Mouse (Mus musculus) neural tube, embryonic 13.5 days (tissue): ENCODE measurements at regions not wholly inside any gene's neighbourhood (a gene's known extent, or its start where the extent isn't known, plus 50 kb on each side); places are given as distances from the start of the nearest gene placed in this dataset.
"Not testable (repeated sequence)": the region's sequence is repeated elsewhere in the genome, so short reads cannot be mapped to it uniquely, and the experiment has no call there.

Experiments
- ATAC-seq: fragments of 200-750 bp; cut with Nextera tagmentation; 2 replicates; pipeline ENCODE4 v1.8.0; 2017; ENCODE audit warnings: low read depth, mild to moderate bottlenecking, moderate TSS enrichment, moderate library complexity
- H3K27ac ChIP-seq: fragments of 300-500 bp; sonication (generic); replicated peaks from 2 replicates; pipeline ENCODE4 v1.5.1; 2015; ENCODE audit warnings: moderate library complexity, mild to moderate bottlenecking, inconsistent platforms
- H3K27me3 ChIP-seq: fragments of 300-500 bp; sonication (generic); 2 replicates; pipeline ENCODE4 v1.6.1; 2015; ENCODE audit warnings: mild to moderate bottlenecking, inconsistent platforms
- H3K36me3 ChIP-seq: fragments of 300-500 bp; sonication (generic); 2 replicates; pipeline ENCODE4 v1.6.1; 2015; ENCODE audit warnings: mild to moderate bottlenecking, inconsistent platforms
- H3K4me1 ChIP-seq: fragments of 300-500 bp; sonication (generic); replicated peaks from 2 replicates; pipeline ENCODE4 v1.6.1; 2015; ENCODE audit warnings: inconsistent platforms
- H3K4me2 ChIP-seq: fragments of 300-500 bp; sonication (generic); 2 replicates; pipeline ENCODE4 v1.6.1; 2015; ENCODE audit warnings: inconsistent platforms, mild to moderate bottlenecking, moderate library complexity
- H3K4me3 ChIP-seq: fragments of 300-500 bp; sonication (generic); 2 replicates; pipeline ENCODE4 v1.5.1; 2015; ENCODE audit warnings: mild to moderate bottlenecking, inconsistent platforms
- H3K9ac ChIP-seq: fragments of 300-500 bp; sonication (generic); 2 replicates; pipeline ENCODE4 v1.6.1; 2015; ENCODE audit warnings: moderate library complexity, mild to moderate bottlenecking, inconsistent platforms
- H3K9me3 ChIP-seq: fragments of 300-500 bp; sonication (generic); 2 replicates; pipeline ENCODE4 v1.6.1; 2016; ENCODE audit warnings: inconsistent platforms
- WGBS: fragments of 180-500 bp; shearing (Covaris S2); methylation state at CpG from one replicate; pipeline ENCODE4 v1.1.7; 2015; 5-methylcytosine and 5-hydroxymethylcytosine counted together

GRCm38 (mm10) chr2:11083536-11083935 is 88.4 kb upstream of the Prkcq start:
- no peak for ATAC-seq
- WGBS: 89% methylated on average over 3 of the region's 3 CpGs
- Histone ChIP-seq H3K4me1 (no peaks in the 10 kb centered on the region), H3K4me3 (no peak overlapping the region), H3K9me3 (no peaks in the 10 kb centered on the region), H3K9ac (no peak overlapping the region), H3K27me3 (no peaks in the 10 kb centered on the region), H3K36me3 (no peaks in the 10 kb centered on the region), H3K4me2 (no peak overlapping the region), H3K27ac (no peak overlapping the region)

- Histone ChIP-seq H3K27me3 (no peaks in the 10 kb centered on the region), H3K9ac (no peak overlapping the region), H3K4me1 (no peaks in the 10 kb centered on the region), H3K4me3 (no peak overlapping the region), H3K9me3 (no peaks in the 10 kb centered on the region), H3K4me2 (no peak overlapping the region), H3K27ac (no peak overlapping the region), H3K36me3 (no peaks in the 10 kb centered on the region)
- WGBS: 31% methylated on average over 1 of the region's 1 CpGs
- no peak for ATAC-seq
These were observed 84.9 kb upstream of the Prkcq start for GRCm38 (mm10) chr2:11086996-11087395.

GRCm38 (mm10) chr2:11099834-11100622 is 71.9 kb upstream of the Prkcq start:
- not testable (repeated sequence) for H3K27me3 ChIP-seq, H3K36me3 ChIP-seq, H3K9me3 ChIP-seq, H3K27ac ChIP-seq, H3K4me1 ChIP-seq
- Histone ChIP-seq H3K9ac (peak overlapping the region; percentile 52; the same call in 1 of the 2 replicates), H3K4me2 (peak overlapping the region; percentile 51), H3K4me3 (peak overlapping the region; percentile 32)
- 44% methylated on average over 34 of the region's 34 CpGs for WGBS
- ATAC-seq: peak; percentile 86

- H3K27ac ChIP-seq: no peak overlapping the region
- no peak for ATAC-seq
- no peak overlapping the region for H3K9ac ChIP-seq
- H3K36me3 ChIP-seq: no peaks in the 10 kb centered on the region
- no peak overlapping the region for H3K4me2 ChIP-seq
- no peaks in the 10 kb centered on the region for H3K4me1 ChIP-seq
- no peaks in the 10 kb centered on the region for H3K9me3 ChIP-seq
- no peaks in the 10 kb centered on the region for H3K27me3 ChIP-seq
- H3K4me3 ChIP-seq: no peak overlapping the region
- WGBS: 45% methylated on average over 8 of the region's 8 CpGs
These were observed 58.7 kb upstream of the Prkcq start for GRCm38 (mm10) chr2:11113191-11113590.

GRCm38 (mm10) chr2:11118625-11119024 is 53.3 kb upstream of the Prkcq start:
- no peak for ATAC-seq
- no peak overlapping the region for H3K27ac ChIP-seq
- no peaks in the 10 kb centered on the region for H3K36me3 ChIP-seq
- H3K4me1 ChIP-seq: no peaks in the 10 kb centered on the region
- no peaks in the 10 kb centered on the region for H3K9me3 ChIP-seq
- H3K9ac ChIP-seq: no peak overlapping the region
- no peaks in the 10 kb centered on the region for H3K27me3 ChIP-seq
- WGBS: 91% methylated on average over 1 of the region's 1 CpGs
- H3K4me3 ChIP-seq: no peak overlapping the region
- no peak overlapping the region for H3K4me2 ChIP-seq

- no peak for ATAC-seq
- no peak overlapping the region for H3K9ac ChIP-seq
- no peaks in the 10 kb centered on the region for H3K4me1 ChIP-seq
- WGBS: 54% methylated on average over 9 of the region's 9 CpGs
- H3K4me3 ChIP-seq: no peak overlapping the region
- H3K9me3 ChIP-seq: no peaks in the 10 kb centered on the region
- no peak overlapping the region for H3K4me2 ChIP-seq
- H3K36me3 ChIP-seq: no peaks in the 10 kb centered on the region
- no peak overlapping the region for H3K27ac ChIP-seq
- H3K27me3 ChIP-seq: no peaks in the 10 kb centered on the region
These were observed 52.6 kb upstream of the Prkcq start for GRCm38 (mm10) chr2:11119301-11119700.
